Mouse (Mus musculus): ENCODE measurements around the gene 4921501E09Rik.
A peak's percentile ranks its signal among the peaks of the same experiment; 100 is the strongest.
"Not testable (repeated sequence)": the region's sequence is repeated elsewhere in the genome, so short reads cannot be mapped to it uniquely, and the experiment has no call there.

4921501E09Rik gene

GRCm38 (mm10) chr17:33067958-33068357 lies at the start of gene 4921501E09Rik:
TSS of gene 4921501E09Rik (minus strand) at chr17:33068058.
- no peak for DNase-seq

- no peak for DNase-seq
Observed at GRCm38 (mm10) chr17:33097396-33097795, 29.5 kb upstream of the 4921501E09Rik start.

GRCm38 (mm10) chr17:33092391-33093193 lies 24.7 kb upstream of the 4921501E09Rik start:
- peak; percentile 98 for DNase-seq

- peak; percentile 74 for DNase-seq
Observed at GRCm38 (mm10) chr17:33091630-33092029, 23.8 kb upstream of the 4921501E09Rik start.

GRCm38 (mm10) chr17:33089220-33089949 lies 21.5 kb upstream of the 4921501E09Rik start, which contains the start of gene Zfp563:
TSS of gene Zfp563 (plus strand) at chr17:33089310.
- peak; percentile 100 for DNase-seq

GRCm38 (mm10) chr17:33063001-33063400 lies 4.9 kb downstream of the 4921501E09Rik start:
- no peak for DNase-seq

- DNase-seq, result no peak
Observed at GRCm38 (mm10) chr17:33058791-33059190, 9.1 kb downstream of the 4921501E09Rik start.

- DNase-seq, result peak; percentile 98
Observed at GRCm38 (mm10) chr17:33032900-33033891, 34.7 kb downstream of the 4921501E09Rik start, which contains the start of gene Zfp763. TSS of gene Zfp763 (minus strand) at chr17:33033402.

- DNase-seq, result peak; percentile 43
Observed at GRCm38 (mm10) chr17:33032376-33032775, 35.5 kb downstream of the 4921501E09Rik start.

GRCm38 (mm10) chr17:33020434-33020833 lies 47.4 kb downstream of the 4921501E09Rik start:
- not testable (repeated sequence) for DNase-seq

All from heart, adult 11 months (tissue).